Mouse (Mus musculus) E14TG2a.4 (cell line): ENCODE results near the gene Cars2.

ENCODE experiments used
- CTCF ChIP-seq: conservative IDR thresholded peaks from 2 replicates; pipeline ENCODE4 v1.5.1; 2014; ENCODE audit warnings: low read length
- NANOG ChIP-seq: IDR thresholded peaks from 2 replicates; pipeline ENCODE4 v1.6.1; 2014; ENCODE audit warnings: borderline replicate concordance, low read length, mixed read lengths
- POU5F1 ChIP-seq: IDR thresholded peaks from 2 replicates; pipeline ENCODE4 v1.6.1; 2014; ENCODE audit warnings: low read length, borderline replicate concordance

GRCm38 (mm10) chr8:11560220-11560619 lies 9.6 kb upstream of the Cars2 start:
- TF ChIP-seq CTCF (no peak), POU5F1 (no peak), NANOG (no peak)
